Mouse (Mus musculus): ENCODE measurements around the gene Lrr1. TPM values are rescaled to one million over a fixed set of nuclear protein-coding genes. Genes with fewer than 3 reads are reported as not detected.

Lrr1 gene
- total and polyA plus RNA-seq, 3 experiments: 9.2 to 35.0 (median 23.8) TPM

GRCm38 (mm10) chr12:69213186-69213777 lies 44.7 kb downstream of the Lrr1 start:
- in situ Hi-C loops (cut with MboI; ENCODE audit: low pct_ligation_motif_present, low pct_unique_long_range_greater_than_20kb, low sequenced_read_pairs): loop anchor here (25.0 kb wide), 2 partner anchors 374 to 474 kb away; partner anchors contain the start of genes Sos2 and Vcpkmt
- peak overlapping the region; percentile 52 for H3K27ac ChIP-seq (ENCODE audit: insufficient read depth, low read depth)
- peaks cover 37 to 65% of the 10 kb centered on the region in 2 experiments for H3K36me3 ChIP-seq (replicated peaks in 1 of 2; ENCODE audit: control insufficient read depth in 1 of 2, insufficient read depth in 1 of 2, low read length in 1 of 2)
- no peak overlapping the region for H3K4me2 ChIP-seq (ENCODE audit: insufficient read depth, low read depth, poor library complexity, severe bottlenecking)
- no peaks in the 10 kb centered on the region for H3K27me3 ChIP-seq (replicated peaks)
- dilution Hi-C loops (cut with MboI; ENCODE audit: extremely low pct_ligation_motif_present, extremely low pct_unique_long_range_greater_than_20kb, low sequenced_read_pairs): no loop called here
- DNase-seq (ENCODE audit: extremely low read depth): peak; percentile 94
- H3K9ac ChIP-seq (ENCODE audit: insufficient read depth, low read depth): no peak overlapping the region
- H3K9me3 ChIP-seq (replicated peaks; ENCODE audit: low read length): no peaks in the 10 kb centered on the region
- TF ChIP-seq ZNF384 (IDR thresholded peaks at IDR 0.05; ENCODE audit: low read depth, low read length) (peak; percentile 82), ETS1 (conservative IDR thresholded peaks at IDR 0.05; ENCODE audit: low read depth, low read length) (peak; percentile 91), MAFK (IDR thresholded peaks at IDR 0.05; ENCODE audit: insufficient replicate concordance, low read length) (peak; percentile 88), CHD2 (IDR thresholded peaks at IDR 0.05; ENCODE audit: low read length) (peak; percentile 85), MAX (IDR thresholded peaks at IDR 0.05; ENCODE audit: low read length) (peak; percentile 69), USF1 (IDR thresholded peaks at IDR 0.05; ENCODE audit: low read depth, low read length) (no peak), ELF1 (IDR thresholded peaks at IDR 0.05; ENCODE audit: low read depth, low read length) (peak; percentile 60), UBTF (IDR thresholded peaks at IDR 0.05; ENCODE audit: low read depth, low read length) (0 out of 2 replicates have a peak, but pooled peaks have one; percentile 39), IRF4 (IDR thresholded peaks at IDR 0.05; ENCODE audit: low read depth, low read length) (peak; percentile 89), PAX5 (IDR thresholded peaks at IDR 0.05; ENCODE audit: low read length) (no peak), MXI1 (IDR thresholded peaks at IDR 0.05; ENCODE audit: low read depth, low read length) (peak; percentile 22; the same call in 1 of the 2 replicates), TCF12 (IDR thresholded peaks at IDR 0.05; ENCODE audit: low read depth, low read length) (peak; percentile 99), SIN3A (IDR thresholded peaks at IDR 0.05; ENCODE audit: low read length) (peak; percentile 83; the same call in 1 of the 2 replicates), BHLHE40 (IDR thresholded peaks at IDR 0.05; ENCODE audit: low read depth, low read length) (peak; percentile 84), KAT2A (IDR thresholded peaks at IDR 0.05; ENCODE audit: insufficient replicate concordance, low read length) (0 out of 2 replicates have a peak, but pooled peaks have one; percentile 60), USF2 (conservative IDR thresholded peaks at IDR 0.05; ENCODE audit: low read depth, low read length) (no peak), POLR2A (IDR thresholded peaks at IDR 0.05; ENCODE audit: low read depth, low read length) (no peak), CTCF (conservative IDR thresholded peaks at IDR 0.05 in 1 of 2, IDR thresholded peaks at IDR 0.05 in 1 of 2; ENCODE audit: low read depth in 2 of 2, low read length in 2 of 2) (peak in 1 of 2 experiments; percentile 25; a peak in 1 of 4 replicates), SMC3 (IDR thresholded peaks at IDR 0.05; ENCODE audit: low read depth, low read length) (no peak), RCOR1 (conservative IDR thresholded peaks at IDR 0.05; ENCODE audit: low read depth, low read length) (peak; percentile 95), TBP (conservative IDR thresholded peaks at IDR 0.05; ENCODE audit: low read depth, low read length) (0 out of 2 replicates have a peak, but pooled peaks have one; percentile 35), NELFE (IDR thresholded peaks at IDR 0.05; ENCODE audit: low read depth, low read length) (no peak), ZC3H11A (IDR thresholded peaks at IDR 0.05; ENCODE audit: low read depth, low read length) (no peak), HCFC1 (IDR thresholded peaks at IDR 0.05; ENCODE audit: low read depth, low read length) (peak; percentile 42), EP300 (IDR thresholded peaks at IDR 0.05; ENCODE audit: low read length) (peak; percentile 95), MEF2A (IDR thresholded peaks at IDR 0.05; ENCODE audit: borderline replicate concordance, low read depth, low read length) (peak; percentile 92), MAZ (IDR thresholded peaks at IDR 0.05; ENCODE audit: low read depth, low read length) (peak; percentile 86; the same call in 1 of the 2 replicates), E2F4 (IDR thresholded peaks at IDR 0.05; ENCODE audit: insufficient replicate concordance, low read depth, low read length) (0 out of 2 replicates have a peak, but pooled peaks have one; percentile 34), MYC (IDR thresholded peaks at IDR 0.05; ENCODE audit: low read depth, low read length) (peak; percentile 40; the same call in 1 of the 2 replicates), ZMIZ1 (IDR thresholded peaks at IDR 0.05; ENCODE audit: low read depth, low read length) (peak; percentile 83; the same call in 1 of the 2 replicates), JUND (conservative IDR thresholded peaks at IDR 0.05; ENCODE audit: low read depth, low read length) (peak; percentile 58; the same call in 1 of the 2 replicates), NRF1 (IDR thresholded peaks at IDR 0.05; ENCODE audit: low read depth, low read length) (no peak)
- no peak overlapping the region for H3K4me3 ChIP-seq (replicated peaks in 1 of 3; ENCODE audit: low read depth in 2 of 3, low read length in 2 of 3, poor library complexity in 1 of 3)
- no peaks in the 10 kb centered on the region for H3K79me2 ChIP-seq (replicated peaks; ENCODE audit: control insufficient read depth, extremely low read depth, insufficient read depth, poor library complexity, severe bottlenecking)
- H3K4me1 ChIP-seq (ENCODE audit: control insufficient read depth in 1 of 2, insufficient read depth in 2 of 2): peaks cover 4 to 65% of the 10 kb centered on the region in 2 experiments; a peak in 2 of 4 replicates

All from CH12.LX (cell line).